Mouse (Mus musculus) spleen, adult 2 months (tissue): ENCODE measurements at regions not wholly inside any gene's neighbourhood (a gene's known extent, or its start where the extent isn't known, plus 50 kb on each side); places are given as distances from the start of the nearest gene placed in this dataset.

Experiments used
- CTCF ChIP-seq: fragments of 200-500 bp; IDR thresholded peaks from 2 replicates; pipeline ENCODE4 v1.5.1; 2011; ENCODE audit warnings: mild to moderate bottlenecking, inconsistent platforms; ENCODE audit not compliant: insufficient read depth, insufficient read length, insufficient replicate concordance; ENCODE audit errors: extremely low read depth
- POLR2A ChIP-seq: fragments of 200-500 bp; IDR thresholded peaks from 2 replicates; pipeline ENCODE4 v1.6.1; 2011; ENCODE audit warnings: low read depth, low read length, inconsistent platforms

DNA sequence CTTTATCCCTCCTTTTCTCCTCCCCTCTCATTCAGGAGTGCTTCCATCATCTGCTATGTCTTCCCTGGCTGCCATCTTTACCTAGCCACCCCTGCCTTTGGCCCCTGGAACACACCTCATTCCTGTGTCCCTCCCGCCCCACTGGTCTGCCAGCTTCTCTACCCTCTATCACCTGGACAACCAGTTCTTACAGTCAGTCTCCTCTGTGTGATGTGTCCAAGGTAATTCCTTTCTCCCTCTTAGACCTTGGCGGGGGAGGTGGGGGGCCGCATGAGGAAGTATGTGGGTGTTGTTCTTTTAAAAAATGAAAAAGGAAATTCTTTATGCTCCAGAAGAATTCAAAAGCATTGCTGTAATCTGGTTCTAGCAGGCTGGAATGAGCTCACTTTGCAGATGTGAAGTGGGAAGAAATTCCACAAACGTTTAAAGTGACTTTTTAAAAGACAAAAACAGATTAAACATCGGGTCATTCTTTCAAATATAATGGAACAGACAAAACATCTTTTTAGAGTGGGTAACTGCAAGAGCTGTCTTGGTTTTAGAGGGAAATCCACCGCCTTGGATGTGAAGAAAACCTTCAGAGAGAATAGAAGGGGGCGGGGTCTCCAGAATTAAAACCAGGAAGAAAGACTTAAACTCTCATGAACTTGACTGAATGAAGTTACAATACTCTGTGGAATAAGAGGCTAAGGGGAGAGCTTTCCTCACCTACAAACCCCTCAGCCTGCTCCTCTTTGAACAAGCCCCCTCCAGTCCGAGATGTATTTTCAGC lies 127.3 kb upstream of the Mvb12b start:
- TF ChIP-seq CTCF (no peak), POLR2A (no peak)
